ENCODE assay signal across 15 mouse cellular contexts in genomic region chr7:119854362-119854761, GRCm38 (mm10).
"Had no signal": no experiment of that assay in that cellular context is flagged by ENCODE, and none has a peak within 500 bp of the region (broad histone marks: within the 10 kb centered on the region; RNA-seq: fewer than 3 reads in every experiment).

No protein-coding gene starts in this region.

- H3K27ac ChIP-seq: intestine, embryonic 15.5 days; kidney, postnatal 0 days; layer of hippocampus, adult 2 months; liver, embryonic 15.5 days; midbrain, embryonic 10.5 days; midbrain, embryonic 13.5 days had no signal

- H3K9ac ChIP-seq: intestine, embryonic 15.5 days; liver, embryonic 15.5 days; midbrain, embryonic 13.5 days had no signal

- H3K9me3 ChIP-seq: intestine, embryonic 15.5 days; liver, embryonic 15.5 days; midbrain, embryonic 10.5 days; midbrain, embryonic 13.5 days had no signal

- H3K4me3 ChIP-seq: intestine, embryonic 15.5 days; layer of hippocampus, adult 2 months; liver, embryonic 15.5 days; midbrain, embryonic 10.5 days; midbrain, embryonic 13.5 days; myocyte had no signal

- H3K27me3 ChIP-seq: intestine, embryonic 15.5 days; liver, embryonic 15.5 days; midbrain, embryonic 13.5 days had no signal

- DNase-seq: kidney, adult 11 months; kidney, postnatal 25 days; layer of hippocampus, adult 9-11 months; lung, adult 2 months; lung, postnatal 14 days; lung, postnatal 4 days; thymus, postnatal 25 days had no signal

- H3K4me1 ChIP-seq: intestine, embryonic 15.5 days; liver, embryonic 15.5 days; midbrain, embryonic 13.5 days had no signal

- ATAC-seq: intestine, embryonic 15.5 days; midbrain, embryonic 13.5 days; midbrain, embryonic 16.5 days had no signal

- H3K4me2 ChIP-seq: intestine, embryonic 15.5 days; liver, embryonic 15.5 days; midbrain, embryonic 13.5 days had no signal
